Mouse (Mus musculus) liver, embryonic 14.5 days (tissue): ENCODE measurements around the gene Itpr1.

Experiments used
- CTCF ChIP-seq: IDR thresholded peaks from 2 replicates; pipeline ENCODE4 v1.5.1; 2016; ENCODE audit warnings: antibody characterized with exemption, low read depth, control low read depth
- EP300 ChIP-seq: IDR thresholded peaks from 2 replicates; pipeline ENCODE4 v1.6.1; 2016; ENCODE audit warnings: antibody characterized with exemption, low read depth

DNA sequence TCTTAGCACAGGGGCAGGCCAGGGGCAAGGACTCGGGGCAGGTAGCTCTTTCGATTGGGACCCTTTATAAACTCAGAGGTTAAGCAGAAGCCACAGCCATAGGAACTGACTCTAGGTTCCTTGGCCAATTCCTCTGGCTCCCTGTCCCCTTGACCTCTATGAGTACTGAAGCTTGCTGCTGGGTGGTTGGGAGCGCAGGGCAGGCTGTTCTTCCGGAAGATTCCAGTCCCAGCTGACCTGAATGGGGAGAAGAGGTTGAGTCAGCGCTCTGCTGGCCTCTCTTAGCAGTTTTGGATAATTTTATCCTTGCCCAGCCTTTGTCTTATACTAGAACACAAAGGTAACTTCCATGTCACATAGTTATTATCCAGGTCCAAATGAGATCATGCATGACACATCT is 195.8 kb downstream of the Itpr1 start:
- no peak for TF ChIP-seq EP300
- no peak for TF ChIP-seq CTCF
